Mouse (Mus musculus): Measurements from ENCODE around the gene Carf. TPM values are rescaled to one million over a fixed set of nuclear protein-coding genes. Genes with fewer than 3 reads are reported as not detected.

Gene Carf
- polyA plus RNA-seq, 1 experiment from 2014 or later = 5.1 TPM

GRCm38 (mm10) chr1:60188454-60188853 lies 90.4 kb downstream of the Carf start:
- Histone ChIP-seq H3K9ac (replicated peaks; ENCODE audit: low read length) (no peak overlapping the region), H3K9me3 (replicated peaks; ENCODE audit: control insufficient read depth, low read length) (no peaks in the 10 kb centered on the region), H3K4me3 (ENCODE audit: low read depth, low read length) (no peak overlapping the region), H3K4me2 (ENCODE audit: low read depth, low read length) (no peak overlapping the region), H3K4me1 (ENCODE audit: control insufficient read depth, insufficient read depth, low read length) (no peaks in the 10 kb centered on the region), H3K27me3 (ENCODE audit: control insufficient read depth, insufficient read depth, low read length) (no peaks in the 10 kb centered on the region), H3K36me3 (replicated peaks; ENCODE audit: control insufficient read depth, insufficient read depth, low read depth, low read length) (no peaks in the 10 kb centered on the region), H3K27ac (replicated peaks; ENCODE audit: low read depth, low read length) (no peak overlapping the region)
- ATAC-seq (replicated peaks; ENCODE audit: insufficient number of reproducible peaks, low FRiP score, low TSS enrichment, low read depth) = no peak
- DNase-seq (ENCODE audit: low spot score) = no peak

GRCm38 (mm10) chr1:60196813-60197212 lies 98.8 kb downstream of the Carf start:
- DNase-seq (ENCODE audit: low spot score) (no peak), ATAC-seq (replicated peaks; ENCODE audit: insufficient number of reproducible peaks, low FRiP score, low TSS enrichment, low read depth) (no peak)
- WGBS = 68% methylated on average over 3 of the region's 3 CpGs

GRCm38 (mm10) chr1:60199006-60199405 lies 101.0 kb downstream of the Carf start:
- no peak overlapping the region for H3K4me3 ChIP-seq (ENCODE audit: low read depth, low read length)
- H3K36me3 ChIP-seq (replicated peaks; ENCODE audit: control insufficient read depth, insufficient read depth, low read depth, low read length) = peaks cover 6% of the 10 kb centered on the region
- no peak overlapping the region for H3K9ac ChIP-seq (replicated peaks; ENCODE audit: low read length)
- 86% methylated on average over 4 of the region's 4 CpGs for WGBS
- no peak overlapping the region for H3K27ac ChIP-seq (replicated peaks; ENCODE audit: low read depth, low read length)
- H3K27me3 ChIP-seq (ENCODE audit: control insufficient read depth, insufficient read depth, low read length) = no peaks in the 10 kb centered on the region
- no peaks in the 10 kb centered on the region for H3K4me1 ChIP-seq (ENCODE audit: control insufficient read depth, insufficient read depth, low read length)
- no peaks in the 10 kb centered on the region for H3K9me3 ChIP-seq (replicated peaks; ENCODE audit: control insufficient read depth, low read length)
- no peak for ATAC-seq (replicated peaks; ENCODE audit: insufficient number of reproducible peaks, low FRiP score, low TSS enrichment, low read depth)
- no peak for DNase-seq (ENCODE audit: low spot score)
- no peak overlapping the region for H3K4me2 ChIP-seq (ENCODE audit: low read depth, low read length)

More at GRCm38 (mm10) chr1:60196813-60197212, 98.8 kb downstream of the Carf start:
- no peaks in the 10 kb centered on the region for H3K27me3 ChIP-seq (ENCODE audit: control insufficient read depth, insufficient read depth, low read length)
- no peaks in the 10 kb centered on the region for H3K9me3 ChIP-seq (replicated peaks; ENCODE audit: control insufficient read depth, low read length)
- H3K4me2 ChIP-seq (ENCODE audit: low read depth, low read length) = no peak overlapping the region
- H3K9ac ChIP-seq (replicated peaks; ENCODE audit: low read length) = no peak overlapping the region
- H3K27ac ChIP-seq (replicated peaks; ENCODE audit: low read depth, low read length) = no peak overlapping the region
- H3K4me3 ChIP-seq (ENCODE audit: low read depth, low read length) = no peak overlapping the region
- no peaks in the 10 kb centered on the region for H3K4me1 ChIP-seq (ENCODE audit: control insufficient read depth, insufficient read depth, low read length)
- peaks cover 3% of the 10 kb centered on the region for H3K36me3 ChIP-seq (replicated peaks; ENCODE audit: control insufficient read depth, insufficient read depth, low read depth, low read length)

Other genes starting within 250 kb of the Carf start
- 14.6 and 15.0 TPM in 2 replicates for gene Fam117b, start 185.2 kb upstream of the Carf start, polyA plus RNA-seq (2014; fragmentation: Nextera tagmentation; extraction: Ambion mirVana)
- 1.2 and 2.2 TPM in 2 replicates for gene Ica1l, start 55.1 kb upstream of the Carf start, polyA plus RNA-seq (2014; fragmentation: Nextera tagmentation; extraction: Ambion mirVana)
- 54.1 and 59.0 TPM in 2 replicates for gene Wdr12, start 398 bp downstream of the Carf start, polyA plus RNA-seq (2014; fragmentation: Nextera tagmentation; extraction: Ambion mirVana)
- 6.3 and 6.7 TPM in 2 replicates for gene Nbeal1, start 82.4 kb downstream of the Carf start, polyA plus RNA-seq (2014; fragmentation: Nextera tagmentation; extraction: Ambion mirVana)
- gene Cyp20a1, start 245.1 kb downstream of the Carf start, polyA plus RNA-seq (2014; fragmentation: Nextera tagmentation; extraction: Ambion mirVana) = 12.2 and 12.4 TPM in 2 replicates